Mouse (Mus musculus) neural tube, embryonic 10.5 days (tissue): ENCODE measurements around the gene Gm11172.
"Not testable (repeated sequence)": the region's sequence is repeated elsewhere in the genome, so short reads cannot be mapped to it uniquely, and the experiment has no call there.

Source experiments
- DNase-seq: peaks from one replicate; pipeline ENCODE4 v3.0.0-alpha.2; 2017; ENCODE audit warnings: low spot score; ENCODE audit errors: extremely low spot score

The Gm11172 gene

GRCm38 (mm10) chr16:10785371-10786231, 27.1 kb upstream of the Gm11172 start, which contains the start of gene Socs1:
TSS of gene Socs1 (minus strand) at chr16:10785536.
- DNase-seq, result peak; percentile 90

GRCm38 (mm10) chr16:10786288-10786687, 26.4 kb upstream of the Gm11172 start:
- DNase-seq, result peak; percentile 84

GRCm38 (mm10) chr16:10786782-10787547, 25.8 kb upstream of the Gm11172 start:
- no peak for DNase-seq

GRCm38 (mm10) chr16:10787548-10788058, 25.1 kb upstream of the Gm11172 start:
- no peak for DNase-seq

- DNase-seq, result no peak
Measured at GRCm38 (mm10) chr16:10788271-10788670, 24.4 kb upstream of the Gm11172 start, which contains the start of gene Tnp2. TSS of gene Tnp2 (minus strand) at chr16:10788660.

GRCm38 (mm10) chr16:10788866-10789265, 23.8 kb upstream of the Gm11172 start:
- DNase-seq, result no peak

- DNase-seq, result no peak
Measured at GRCm38 (mm10) chr16:10790702-10791101, 22.0 kb upstream of the Gm11172 start, which contains the start of gene Prm3. TSS of gene Prm3 (minus strand) at chr16:10790914.

- no peak for DNase-seq
Measured at GRCm38 (mm10) chr16:10796034-10796433, 16.7 kb upstream of the Gm11172 start, which contains the start of gene Prm2. TSS of gene Prm2 (minus strand) at chr16:10796134.

GRCm38 (mm10) chr16:10802420-10802819, 10.3 kb upstream of the Gm11172 start:
- DNase-seq, result not testable (repeated sequence)

GRCm38 (mm10) chr16:10805789-10806527, 6.8 kb upstream of the Gm11172 start, which contains the start of gene Prm1:
TSS of gene Prm1 (minus strand) at chr16:10805839.
- no peak for DNase-seq

GRCm38 (mm10) chr16:10810376-10810775, 2.3 kb upstream of the Gm11172 start:
- DNase-seq, result no peak

GRCm38 (mm10) chr16:10813726-10814125, 1.0 kb downstream of the Gm11172 start:
- no peak for DNase-seq

- DNase-seq, result no peak
Measured at GRCm38 (mm10) chr16:10814864-10815263, 2.1 kb downstream of the Gm11172 start.

- DNase-seq, result no peak
Measured at GRCm38 (mm10) chr16:10818579-10819135, 5.9 kb downstream of the Gm11172 start.

- no peak for DNase-seq
Measured at GRCm38 (mm10) chr16:10819966-10820365, 7.3 kb downstream of the Gm11172 start.

- no peak for DNase-seq
Measured at GRCm38 (mm10) chr16:10821387-10821786, 8.7 kb downstream of the Gm11172 start.

- DNase-seq, result no peak
Measured at GRCm38 (mm10) chr16:10824536-10824935, 11.8 kb downstream of the Gm11172 start.

GRCm38 (mm10) chr16:10825840-10826239, 13.1 kb downstream of the Gm11172 start:
- DNase-seq, result no peak

- DNase-seq, result no peak
Measured at GRCm38 (mm10) chr16:10827269-10827668, 14.6 kb downstream of the Gm11172 start.

GRCm38 (mm10) chr16:10827766-10828460, 15.2 kb downstream of the Gm11172 start:
- DNase-seq, result no peak
